Mouse (Mus musculus) hindbrain, embryonic 11.5 days (tissue): ENCODE data around the gene Cables2. TPM values are rescaled to one million over a fixed set of nuclear protein-coding genes. Genes with fewer than 3 reads are reported as not detected.
"Not testable (repeated sequence)": the region's sequence is repeated elsewhere in the genome, so short reads cannot be mapped to it uniquely, and the experiment has no call there.

Experiments used
- ATAC-seq: fragments of 200-750 bp; cut with Nextera tagmentation; 2 replicates; pipeline ENCODE4 v1.8.0; 2017; ENCODE audit warnings: mild to moderate bottlenecking, moderate TSS enrichment, moderate library complexity; ENCODE audit not compliant: low FRiP score
- DNase-seq: peaks from one replicate; pipeline ENCODE4 v3.0.0-alpha.2; 2015; ENCODE audit warnings: low spot score
- H3K27ac ChIP-seq: fragments of 300-500 bp; sonication (generic); 2 replicates; pipeline ENCODE4 v1.5.1; 2014; ENCODE audit warnings: mild to moderate bottlenecking, low read depth, low read length
- H3K27me3 ChIP-seq: fragments of 300-500 bp; sonication (generic); 2 replicates; pipeline ENCODE4 v1.6.1; 2014; ENCODE audit warnings: mild to moderate bottlenecking, low read length, moderate library complexity, mixed read lengths; ENCODE audit not compliant: control insufficient read depth, insufficient read depth
- H3K36me3 ChIP-seq: fragments of 300-500 bp; sonication (generic); 2 replicates; pipeline ENCODE4 v1.6.1; 2014; ENCODE audit warnings: mild to moderate bottlenecking, low read length, moderate library complexity, mixed read lengths; ENCODE audit not compliant: control insufficient read depth, insufficient read depth
- H3K4me1 ChIP-seq: fragments of 300-500 bp; sonication (generic); replicated peaks from 2 replicates; pipeline ENCODE4 v1.6.1; 2014; ENCODE audit warnings: low read length, mixed read lengths; ENCODE audit not compliant: control insufficient read depth, insufficient read depth
- H3K4me2 ChIP-seq: fragments of 300-500 bp; sonication (generic); replicated peaks from 2 replicates; pipeline ENCODE4 v1.6.1; 2014; ENCODE audit warnings: mild to moderate bottlenecking, low read depth, low read length
- H3K4me3 ChIP-seq: fragments of 300-500 bp; sonication (generic); 2 replicates; pipeline ENCODE4 v1.5.1; 2014; ENCODE audit warnings: low read depth, low read length
- H3K9ac ChIP-seq: fragments of 300-500 bp; sonication (generic); 2 replicates; pipeline ENCODE4 v1.6.1; 2014; ENCODE audit warnings: low read depth, low read length
- H3K9me3 ChIP-seq: fragments of 300-500 bp; sonication (generic); 2 replicates; pipeline ENCODE4 v1.6.1; 2016; ENCODE audit warnings: low read length; ENCODE audit not compliant: control insufficient read depth
- WGBS: fragments of 180-500 bp; shearing (Covaris S2); extraction: QIAGEN DNeasy Blood & Tissue Kit; methylation state at CpG from one replicate; pipeline ENCODE4 v1.1.7; 2014; 5-methylcytosine and 5-hydroxymethylcytosine counted together
- polyA plus RNA-seq: library from polyadenylated mRNA; unstranded; fragments of >200 nt; fragmentation: Nextera tagmentation; extraction: Ambion mirVana; gene quantifications from 2 replicates; pipeline ENCODE4 v1.2.1, GENCODE M21; 2014

Gene Cables2
- polyA plus RNA-seq, 1 experiment from 2014 or later: 14.0 TPM

- 91% methylated on average over 7 of the region's 7 CpGs for WGBS
- no peak for ATAC-seq
- no peak overlapping the region for H3K4me2 ChIP-seq
- no peak overlapping the region for H3K9ac ChIP-seq
- no peak overlapping the region for H3K27ac ChIP-seq
- DNase-seq: no peak
- H3K4me1 ChIP-seq: no peaks in the 10 kb centered on the region; the same call in 1 of the 2 replicates
- H3K4me3 ChIP-seq: no peak overlapping the region
- no peaks in the 10 kb centered on the region for H3K9me3 ChIP-seq
- H3K36me3 ChIP-seq: no peaks in the 10 kb centered on the region
- H3K27me3 ChIP-seq: no peaks in the 10 kb centered on the region
These were observed 11.4 kb downstream of the Cables2 start for GRCm38 (mm10) chr2:180261901-180262300.

- WGBS: 68% methylated on average over 8 of the region's 8 CpGs
- DNase-seq: peak; percentile 1
These were observed 12.5 kb downstream of the Cables2 start for GRCm38 (mm10) chr2:180260610-180261480.

GRCm38 (mm10) chr2:180259826-180260609, 13.3 kb downstream of the Cables2 start:
- ATAC-seq, H3K4me1 ChIP-seq: not testable (repeated sequence)

More at GRCm38 (mm10) chr2:180260610-180261480, 12.5 kb downstream of the Cables2 start:
- Histone ChIP-seq H3K27ac (no peak overlapping the region), H3K27me3 (no peaks in the 10 kb centered on the region), H3K4me3 (no peak overlapping the region), H3K36me3 (no peaks in the 10 kb centered on the region), H3K9ac (no peak overlapping the region), H3K4me2 (no peak overlapping the region), H3K4me1 (no peaks in the 10 kb centered on the region; the same call in 1 of the 2 replicates), H3K9me3 (no peaks in the 10 kb centered on the region)
- no peak for ATAC-seq

DNA sequence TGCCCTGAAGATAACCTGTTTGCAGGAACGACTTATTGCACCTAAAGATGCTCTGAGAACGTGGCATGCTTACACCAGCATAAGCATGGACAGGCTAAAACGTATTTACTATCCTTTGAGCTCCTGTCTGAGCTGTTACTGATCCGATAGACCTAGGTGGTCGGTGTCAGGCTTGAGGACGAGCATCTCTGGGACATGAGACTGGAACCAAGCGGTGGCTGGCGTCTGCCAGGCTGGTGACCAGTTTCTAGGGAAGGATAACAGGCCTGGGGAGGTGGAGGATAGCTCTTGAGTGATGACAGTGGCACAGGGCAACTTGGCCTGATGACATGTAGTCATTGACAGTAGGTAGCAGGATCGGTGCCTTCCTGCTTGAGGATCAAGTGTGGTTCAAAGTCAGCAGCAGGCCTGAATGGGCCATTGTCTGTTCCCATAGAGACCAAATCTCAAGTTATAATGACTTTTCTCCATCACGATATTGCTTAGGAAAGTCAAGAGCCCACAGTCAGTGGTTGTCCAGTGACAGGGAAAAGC, 14.3 kb downstream of the Cables2 start:
- not testable (repeated sequence) for H3K4me1 ChIP-seq, H3K4me2 ChIP-seq, H3K36me3 ChIP-seq, H3K9ac ChIP-seq, H3K27ac ChIP-seq, ATAC-seq, H3K27me3 ChIP-seq, H3K4me3 ChIP-seq, H3K9me3 ChIP-seq, DNase-seq
- 82% methylated on average over 10 of the region's 10 CpGs for WGBS

More at GRCm38 (mm10) chr2:180259826-180260609, 13.3 kb downstream of the Cables2 start:
- not testable (repeated sequence) for H3K4me3 ChIP-seq, H3K4me2 ChIP-seq, H3K9me3 ChIP-seq, H3K36me3 ChIP-seq, H3K27ac ChIP-seq, H3K9ac ChIP-seq, DNase-seq, H3K27me3 ChIP-seq
- WGBS: 75% methylated on average over 17 of the region's 17 CpGs

GRCm38 (mm10) chr2:180257963-180258865, 15.1 kb downstream of the Cables2 start:
- Histone ChIP-seq H3K36me3 (no peaks in the 10 kb centered on the region), H3K27me3 (no peaks in the 10 kb centered on the region), H3K4me2 (peak overlapping the region; percentile 64), H3K9me3 (no peaks in the 10 kb centered on the region), H3K27ac (no peak overlapping the region), H3K4me3 (peak overlapping the region; percentile 92), H3K4me1 (no peaks in the 10 kb centered on the region; the same call in 1 of the 2 replicates), H3K9ac (peak overlapping the region; percentile 93)
- DNase-seq (peak; percentile 5), ATAC-seq (no peak)
- WGBS: 56% methylated on average over 11 of the region's 11 CpGs

- Histone ChIP-seq H3K27me3 (no peaks in the 10 kb centered on the region), H3K36me3 (no peaks in the 10 kb centered on the region), H3K4me3 (peak within 1 kb of the TSS; percentile 92), H3K4me2 (peak within 1 kb of the TSS; percentile 64), H3K9ac (peak within 1 kb of the TSS; percentile 93), H3K9me3 (no peaks in the 10 kb centered on the region), H3K4me1 (no peaks in the 10 kb centered on the region; the same call in 1 of the 2 replicates), H3K27ac (peak within 1 kb of the TSS; percentile 86)
- ATAC-seq: peak; percentile 98
- WGBS: under 1% methylated on average over 36 of the region's 38 CpGs
- DNase-seq: peak; percentile 99
These were observed 16.2 kb downstream of the Cables2 start, which contains the start of gene Rps21 for GRCm38 (mm10) chr2:180257001-180257521. TSS of gene Rps21 (plus strand) at chr2:180257377.

GRCm38 (mm10) chr2:180256296-180257000, 16.8 kb downstream of the Cables2 start:
- ATAC-seq: peak; percentile 75
- Histone ChIP-seq H3K4me3 (peak overlapping the region; percentile 92), H3K27ac (peak overlapping the region; percentile 86), H3K9ac (peak overlapping the region; percentile 68), H3K36me3 (no peaks in the 10 kb centered on the region), H3K9me3 (no peaks in the 10 kb centered on the region), H3K4me2 (peak overlapping the region; percentile 49), H3K27me3 (no peaks in the 10 kb centered on the region), H3K4me1 (no peaks in the 10 kb centered on the region; the same call in 1 of the 2 replicates)
- DNase-seq: no peak
- 25% methylated on average over 26 of the region's 26 CpGs for WGBS
